Mouse (Mus musculus) layer of hippocampus, adult 9-10 months (tissue): ENCODE results near the gene Eif4e.

Experiments used
- DNase-seq: peaks from one replicate; pipeline ENCODE4 v3.0.0; 2022; ENCODE audit warnings: low spot score

The Eif4e gene

GRCm38 (mm10) chr3:138526073-138526915 is at the start of gene Eif4e:
TSS of gene Eif4e (plus strand) at chr3:138526179.
- no peak for DNase-seq

- DNase-seq: no peak
Observed at GRCm38 (mm10) chr3:138479489-138479888, 46.5 kb upstream of the Eif4e start.

- no peak for DNase-seq
Observed at GRCm38 (mm10) chr3:138481526-138482284, 44.3 kb upstream of the Eif4e start.

GRCm38 (mm10) chr3:138483240-138483639 is 42.7 kb upstream of the Eif4e start:
- no peak for DNase-seq

- no peak for DNase-seq
Observed at GRCm38 (mm10) chr3:138488584-138489326, 37.2 kb upstream of the Eif4e start.

- peak; percentile 56 for DNase-seq
Observed at GRCm38 (mm10) chr3:138489327-138490033, 36.5 kb upstream of the Eif4e start, which contains the start of gene Metap1. TSS of gene Metap1 (minus strand) at chr3:138489515.

- DNase-seq: no peak
Observed at GRCm38 (mm10) chr3:138490034-138490337, 36.0 kb upstream of the Eif4e start.

- DNase-seq: no peak
Observed at GRCm38 (mm10) chr3:138493668-138494067, 32.3 kb upstream of the Eif4e start.

GRCm38 (mm10) chr3:138494565-138494964 is 31.4 kb upstream of the Eif4e start:
- no peak for DNase-seq

- no peak for DNase-seq
Observed at GRCm38 (mm10) chr3:138495166-138496145, 30.5 kb upstream of the Eif4e start.

GRCm38 (mm10) chr3:138498731-138499130 is 27.2 kb upstream of the Eif4e start:
- no peak for DNase-seq

GRCm38 (mm10) chr3:138499854-138500740 is 25.9 kb upstream of the Eif4e start:
- DNase-seq: no peak

GRCm38 (mm10) chr3:138503754-138504153 is 22.2 kb upstream of the Eif4e start:
- no peak for DNase-seq

- no peak for DNase-seq
Observed at GRCm38 (mm10) chr3:138506749-138507148, 19.2 kb upstream of the Eif4e start.

GRCm38 (mm10) chr3:138509581-138509980 is 16.4 kb upstream of the Eif4e start:
- DNase-seq: no peak

GRCm38 (mm10) chr3:138510471-138510870 is 15.5 kb upstream of the Eif4e start:
- no peak for DNase-seq

- no peak for DNase-seq
Observed at GRCm38 (mm10) chr3:138513243-138513642, 12.7 kb upstream of the Eif4e start.

GRCm38 (mm10) chr3:138514749-138515148 is 11.2 kb upstream of the Eif4e start:
- DNase-seq: no peak

GRCm38 (mm10) chr3:138515656-138516370 is 10.2 kb upstream of the Eif4e start:
- DNase-seq: no peak
